Mouse (Mus musculus) midbrain, embryonic 14.5 days (tissue): Measurements from ENCODE around the gene Esrrb. TPM values are rescaled to one million over a fixed set of nuclear protein-coding genes. Genes with fewer than 3 reads are reported as not detected.
A peak's percentile ranks its signal among the peaks of the same experiment; 100 is the strongest.

Experiments
- ATAC-seq: fragments of 200-750 bp; cut with Nextera tagmentation; 2 replicates; pipeline ENCODE4 v1.8.0; 2017; ENCODE audit warnings: moderate number of reproducible peaks, moderate library complexity; ENCODE audit not compliant: low FRiP score, low TSS enrichment
- DNase-seq: peaks from one replicate; pipeline ENCODE4 v3.0.0-alpha.2; 2015
- H3K27ac ChIP-seq: fragments of 300-500 bp; sonication (generic); replicated peaks from 2 replicates; pipeline ENCODE4 v1.5.1; 2014; ENCODE audit warnings: mild to moderate bottlenecking, low read depth, low read length, moderate library complexity
- H3K27me3 ChIP-seq: fragments of 300-500 bp; sonication (generic); 2 replicates; pipeline ENCODE4 v1.6.1; 2014; ENCODE audit warnings: low read length, control low read depth, mixed read lengths; ENCODE audit not compliant: control insufficient read depth, insufficient read depth
- H3K36me3 ChIP-seq: fragments of 300-500 bp; sonication (generic); 2 replicates; pipeline ENCODE4 v1.6.1; 2014; ENCODE audit warnings: low read length, control low read depth; ENCODE audit not compliant: control insufficient read depth, insufficient read depth
- H3K4me1 ChIP-seq: fragments of 300-500 bp; sonication (generic); 2 replicates; pipeline ENCODE4 v1.6.1; 2014; ENCODE audit warnings: mild to moderate bottlenecking, antibody characterized with exemption, low read length, control low read depth; ENCODE audit not compliant: control insufficient read depth, insufficient read depth
- H3K4me2 ChIP-seq: fragments of 300-500 bp; sonication (generic); 2 replicates; pipeline ENCODE4 v1.6.1; 2014; ENCODE audit warnings: mild to moderate bottlenecking, low read length, moderate library complexity
- H3K4me3 ChIP-seq: fragments of 300-500 bp; sonication (generic); replicated peaks from 2 replicates; pipeline ENCODE4 v1.5.1; 2014; ENCODE audit warnings: low read depth, low read length
- H3K9ac ChIP-seq: fragments of 300-500 bp; sonication (generic); replicated peaks from 2 replicates; pipeline ENCODE4 v1.6.1; 2014; ENCODE audit warnings: mild to moderate bottlenecking, low read length, moderate library complexity
- H3K9me3 ChIP-seq: fragments of 300-500 bp; sonication (generic); 2 replicates; pipeline ENCODE4 v1.6.1; 2016; ENCODE audit warnings: low read length, control low read depth, mixed read lengths; ENCODE audit not compliant: control insufficient read depth
- WGBS: fragments of 180-500 bp; shearing (Covaris S2); extraction: QIAGEN DNeasy Blood & Tissue Kit; methylation state at CpG from one replicate; pipeline ENCODE4 v1.1.7; 2014; 5-methylcytosine and 5-hydroxymethylcytosine counted together
- polyA plus RNA-seq: library from polyadenylated mRNA; unstranded; fragments of >200 nt; fragmentation: Nextera tagmentation; extraction: Ambion mirVana; gene quantifications from 2 replicates; pipeline ENCODE4 v1.2.1, GENCODE M21; 2014

Esrrb gene
- polyA plus RNA-seq, 1 experiment from 2014 or later, result 7.3 TPM

DNA sequence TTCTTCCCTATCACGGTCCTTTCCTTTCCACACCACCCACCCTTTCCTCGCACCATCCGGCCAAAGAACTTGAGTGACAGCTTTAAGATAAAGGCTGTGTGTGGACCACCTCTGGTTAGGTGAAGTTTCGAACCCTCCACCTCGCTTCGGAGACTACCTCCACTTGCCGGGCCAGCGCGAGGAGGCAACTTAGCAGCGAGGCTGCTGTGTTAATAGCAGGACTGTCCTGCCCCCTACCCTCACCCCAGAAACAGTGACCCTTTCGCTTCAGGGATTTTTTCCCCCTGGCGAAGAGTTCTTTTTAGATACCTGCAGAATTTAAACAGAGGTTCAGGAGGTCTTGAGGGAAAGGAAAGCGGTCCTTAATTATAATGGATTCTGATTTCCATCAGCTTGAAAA lies 62.2 kb downstream of the Esrrb start:
- Histone ChIP-seq H3K9ac (no peak overlapping the region; the same call in 1 of the 2 replicates), H3K4me2 (peak overlapping the region; percentile 82), H3K36me3 (no peaks in the 10 kb centered on the region), H3K9me3 (no peaks in the 10 kb centered on the region), H3K27ac (no peak overlapping the region), H3K27me3 (peaks cover 39% of the 10 kb centered on the region), H3K4me3 (peak overlapping the region; percentile 49), H3K4me1 (peaks cover 6% of the 10 kb centered on the region; the same call in 1 of the 2 replicates)
- no peak for ATAC-seq
- no peak for DNase-seq
- 3% methylated on average over 13 of the region's 13 CpGs for WGBS

DNA sequence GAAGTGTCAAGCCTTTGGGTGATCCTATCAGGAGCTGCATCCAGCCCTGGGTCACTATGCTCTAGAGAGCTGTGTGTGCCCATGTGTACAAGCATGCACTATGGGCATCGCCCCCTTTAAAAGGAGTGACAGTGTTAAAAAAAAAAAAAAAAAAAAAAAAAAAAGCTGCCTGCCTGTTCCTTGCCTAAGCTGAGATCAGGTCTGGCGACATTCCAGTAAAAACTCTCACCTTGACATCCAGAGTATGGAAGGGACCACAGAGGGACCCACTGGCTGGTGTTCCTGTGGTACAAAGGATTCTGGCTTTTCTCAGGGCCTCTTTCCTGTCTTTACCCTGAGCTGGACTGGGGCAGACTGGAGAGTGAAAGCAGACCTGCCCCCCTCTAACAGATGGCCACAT lies 66.7 kb downstream of the Esrrb start:
- H3K4me3 ChIP-seq, result no peak overlapping the region
- DNase-seq, result no peak
- no peak overlapping the region for H3K4me2 ChIP-seq
- no peaks in the 10 kb centered on the region for H3K9me3 ChIP-seq
- H3K27me3 ChIP-seq, result peaks cover 24% of the 10 kb centered on the region
- no peaks in the 10 kb centered on the region for H3K4me1 ChIP-seq
- H3K9ac ChIP-seq, result no peak overlapping the region
- no peak overlapping the region for H3K27ac ChIP-seq
- ATAC-seq, result no peak
- H3K36me3 ChIP-seq, result no peaks in the 10 kb centered on the region
- WGBS, result 71% methylated on average over 2 of the region's 2 CpGs

DNA sequence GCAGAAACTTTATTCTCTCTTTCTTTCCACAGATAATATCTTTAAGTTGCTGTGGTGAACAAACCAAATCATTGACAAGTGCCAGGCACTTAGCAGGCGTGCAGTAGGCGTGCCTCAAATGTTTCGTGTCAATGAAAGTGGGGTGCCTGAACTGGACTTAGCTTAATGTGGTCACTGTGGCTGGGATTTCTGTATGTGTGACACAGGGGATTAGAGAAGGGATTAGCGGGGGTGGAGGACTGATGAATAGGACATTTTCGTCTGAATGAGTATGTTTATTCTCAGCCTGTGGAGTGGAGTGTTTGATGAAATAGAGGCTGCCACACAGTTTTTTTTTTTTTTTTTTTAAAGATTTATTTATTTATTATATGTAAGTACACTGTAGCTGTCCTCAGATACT lies 70.8 kb downstream of the Esrrb start:
- ATAC-seq, result no peak
- Histone ChIP-seq H3K4me1 (peaks cover 6% of the 10 kb centered on the region; the same call in 1 of the 2 replicates), H3K4me2 (no peak overlapping the region), H3K9ac (no peak overlapping the region), H3K9me3 (no peaks in the 10 kb centered on the region), H3K36me3 (no peaks in the 10 kb centered on the region), H3K27me3 (peaks cover 5% of the 10 kb centered on the region; the same call in 1 of the 2 replicates), H3K4me3 (no peak overlapping the region), H3K27ac (no peak overlapping the region)
- no peak for DNase-seq
- WGBS, result 23% methylated on average over 5 of the region's 5 CpGs

DNA sequence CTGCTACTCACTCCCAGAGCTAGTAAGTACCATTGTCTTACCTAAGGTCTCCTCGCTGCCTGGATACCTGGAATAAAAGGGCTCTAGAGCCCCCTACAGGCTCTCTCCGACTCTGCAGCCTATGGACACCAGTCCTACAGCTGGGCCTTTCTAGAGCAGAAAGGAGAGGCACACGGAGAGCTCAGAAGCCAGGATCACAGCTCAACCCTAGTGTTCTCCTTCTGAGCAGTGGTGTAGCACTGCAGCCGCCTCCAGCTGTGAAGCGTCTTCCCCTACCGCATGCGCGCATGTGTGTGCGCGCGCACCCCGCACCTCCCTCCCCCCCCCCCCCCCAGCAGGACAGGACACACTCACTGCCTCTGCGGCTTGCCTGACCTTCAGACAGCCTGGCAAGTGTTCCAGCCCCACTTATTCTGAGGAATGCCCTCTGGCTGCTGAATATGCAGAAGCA lies 72.5 kb downstream of the Esrrb start:
- Histone ChIP-seq H3K36me3 (no peaks in the 10 kb centered on the region), H3K9ac (peak overlapping the region; percentile 34; the same call in 1 of the 2 replicates), H3K4me2 (peak overlapping the region; percentile 47), H3K4me3 (0 out of 2 replicates have a peak overlapping the region, but pooled peaks have one; percentile 15), H3K27me3 (peaks cover 5% of the 10 kb centered on the region; the same call in 1 of the 2 replicates), H3K9me3 (no peaks in the 10 kb centered on the region), H3K4me1 (peaks cover 6% of the 10 kb centered on the region; the same call in 1 of the 2 replicates), H3K27ac (peak overlapping the region; percentile 10; the same call in 1 of the 2 replicates)
- 2% methylated on average over 11 of the region's 13 CpGs for WGBS
- DNase-seq (peak; percentile 91), ATAC-seq (peak; percentile 70)

DNA sequence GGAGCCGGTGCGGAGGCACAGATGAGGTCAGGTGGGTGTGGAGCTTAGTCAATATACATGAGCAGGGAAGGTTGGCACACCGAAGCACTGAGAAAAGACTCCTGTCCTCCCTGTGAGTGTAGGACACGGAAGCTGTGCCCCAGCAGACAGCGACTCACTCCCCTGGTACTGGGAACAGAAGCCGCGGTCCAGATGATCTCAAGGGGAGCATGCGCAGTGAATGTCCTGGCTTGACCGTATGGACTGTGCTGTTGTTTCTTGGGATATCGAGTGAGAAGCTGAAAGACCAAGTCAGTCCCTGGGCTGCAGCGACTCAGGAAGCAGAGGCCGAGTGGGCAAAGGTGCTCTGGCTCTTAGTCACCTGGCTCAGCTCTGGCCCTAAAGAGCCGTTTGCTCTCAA lies 74.7 kb downstream of the Esrrb start:
- Histone ChIP-seq H3K4me1 (peaks cover 6% of the 10 kb centered on the region; the same call in 1 of the 2 replicates), H3K9ac (no peak overlapping the region), H3K4me3 (no peak overlapping the region), H3K9me3 (no peaks in the 10 kb centered on the region), H3K4me2 (no peak overlapping the region), H3K36me3 (no peaks in the 10 kb centered on the region), H3K27ac (no peak overlapping the region), H3K27me3 (no peaks in the 10 kb centered on the region)
- ATAC-seq (no peak), DNase-seq (no peak)
- 88% methylated on average over 13 of the region's 13 CpGs for WGBS

DNA sequence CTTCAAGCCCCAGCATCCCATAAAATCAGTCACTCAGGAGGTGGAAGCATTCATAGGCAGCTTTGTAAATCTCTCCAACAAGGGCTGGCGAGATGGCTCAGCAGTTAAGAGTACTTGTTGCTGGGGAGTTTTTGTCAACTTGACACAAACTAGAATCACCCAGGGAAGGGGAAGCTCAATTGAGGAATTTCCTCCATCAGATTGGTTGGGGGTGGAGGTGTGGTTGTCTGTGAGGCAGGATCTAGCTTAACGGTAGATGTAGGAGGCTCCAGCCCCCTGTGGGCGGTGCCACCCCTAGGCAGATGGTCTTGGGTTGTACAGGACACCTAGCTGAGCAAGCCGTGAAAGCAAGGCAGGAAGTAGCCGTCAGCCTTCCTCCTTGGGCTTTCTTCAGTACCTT lies 89.9 kb downstream of the Esrrb start:
- H3K36me3 ChIP-seq, result no peaks in the 10 kb centered on the region
- no peak overlapping the region for H3K4me2 ChIP-seq
- ATAC-seq (no peak), DNase-seq (no peak)
- 89% methylated on average over 5 of the region's 5 CpGs for WGBS
- no peak overlapping the region for H3K9ac ChIP-seq
- no peaks in the 10 kb centered on the region for H3K9me3 ChIP-seq
- H3K27ac ChIP-seq, result no peak overlapping the region
- no peaks in the 10 kb centered on the region for H3K27me3 ChIP-seq
- no peaks in the 10 kb centered on the region for H3K4me1 ChIP-seq
- no peak overlapping the region for H3K4me3 ChIP-seq

DNA sequence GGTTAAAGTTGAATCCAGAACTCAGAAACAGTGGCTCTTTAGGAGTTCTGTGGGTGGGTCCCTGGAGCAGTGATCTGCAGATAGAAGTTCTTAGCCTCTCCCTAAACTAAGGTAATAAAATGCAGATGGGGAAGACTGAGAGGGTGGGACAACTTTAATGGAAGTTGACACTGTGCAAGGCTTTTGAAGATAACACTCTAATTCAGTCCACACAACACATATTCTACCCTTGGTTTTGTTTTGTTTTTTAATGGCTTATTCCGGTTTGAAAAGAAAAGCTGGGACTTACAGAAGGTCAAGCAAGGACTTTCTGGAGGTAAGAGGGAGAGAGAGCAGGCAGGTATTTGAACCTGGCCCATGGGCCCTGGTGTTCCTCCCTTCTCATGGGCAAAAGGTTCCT lies 94.1 kb downstream of the Esrrb start:
- no peaks in the 10 kb centered on the region for H3K27me3 ChIP-seq
- H3K36me3 ChIP-seq, result no peaks in the 10 kb centered on the region
- ATAC-seq (no peak), DNase-seq (no peak)
- H3K4me1 ChIP-seq, result no peaks in the 10 kb centered on the region
- no peak overlapping the region for H3K4me3 ChIP-seq
- no peak overlapping the region for H3K9ac ChIP-seq
- no peak overlapping the region for H3K4me2 ChIP-seq
- no peaks in the 10 kb centered on the region for H3K9me3 ChIP-seq
- no peak overlapping the region for H3K27ac ChIP-seq
- 84% methylated on average over 1 of the region's 1 CpGs for WGBS

DNA sequence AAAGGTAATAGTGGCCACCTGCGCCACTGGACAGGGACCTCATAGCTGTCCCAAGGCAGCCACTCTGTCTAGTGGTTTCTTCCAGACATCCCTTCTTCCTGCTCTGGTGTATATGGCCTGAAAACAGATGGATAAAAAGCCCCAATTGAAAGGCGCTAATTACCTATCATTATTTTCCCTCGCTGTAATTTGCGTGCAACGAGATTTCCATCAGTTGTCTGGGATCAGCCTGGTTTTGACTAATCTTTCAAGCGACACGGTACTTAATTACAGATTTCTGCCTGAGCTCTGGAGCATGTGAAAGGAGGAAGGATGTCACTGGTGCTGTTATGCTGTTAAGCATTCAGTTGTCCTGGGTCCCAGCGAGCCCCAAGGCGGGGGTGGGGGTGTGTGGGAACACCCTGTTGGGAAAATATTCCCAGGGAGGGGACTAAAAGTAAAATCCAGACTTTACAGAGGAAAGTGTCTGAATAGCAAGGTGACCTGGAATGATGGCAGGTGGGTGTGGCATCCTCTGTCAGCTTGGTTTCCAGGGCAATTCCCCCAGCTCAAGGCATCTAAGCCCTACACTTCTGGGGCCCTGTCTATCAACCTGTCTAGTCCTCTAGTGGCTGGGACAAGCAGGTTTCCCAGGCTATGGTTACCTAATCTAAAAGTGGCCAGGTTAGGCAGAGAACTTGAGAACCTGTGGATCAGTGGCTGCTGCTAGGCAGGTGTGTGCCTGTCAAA lies 102.0 kb downstream of the Esrrb start:
- Histone ChIP-seq H3K4me1 (no peaks in the 10 kb centered on the region), H3K27ac (no peak overlapping the region), H3K9me3 (no peaks in the 10 kb centered on the region), H3K4me2 (no peak overlapping the region), H3K36me3 (no peaks in the 10 kb centered on the region), H3K9ac (no peak overlapping the region), H3K4me3 (no peak overlapping the region), H3K27me3 (no peaks in the 10 kb centered on the region)
- ATAC-seq (no peak), DNase-seq (peak; percentile 10)
- 64% methylated on average over 9 of the region's 9 CpGs for WGBS

DNA sequence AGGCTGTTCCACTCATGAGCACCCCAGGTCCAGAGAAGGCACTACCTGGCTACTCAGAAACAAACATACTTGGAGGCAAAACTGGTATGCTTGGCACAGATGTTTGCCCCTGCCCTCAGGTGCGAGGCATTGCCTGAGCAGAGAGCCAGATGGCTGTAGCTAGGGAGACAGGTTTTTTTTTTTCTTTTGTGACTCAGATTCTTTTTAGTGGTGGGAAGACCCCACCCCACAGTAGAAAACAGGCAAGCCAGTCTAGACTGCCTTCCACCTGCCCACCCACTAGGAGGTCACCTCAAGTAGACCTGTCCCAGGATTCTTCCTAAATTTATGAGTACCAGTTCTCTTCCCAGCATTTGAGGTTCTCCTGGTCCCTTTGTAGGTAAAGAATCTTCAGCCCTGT lies 103.5 kb downstream of the Esrrb start:
- no peak overlapping the region for H3K4me3 ChIP-seq
- H3K27ac ChIP-seq, result no peak overlapping the region
- ATAC-seq (no peak), DNase-seq (no peak)
- no peaks in the 10 kb centered on the region for H3K36me3 ChIP-seq
- no peaks in the 10 kb centered on the region for H3K4me1 ChIP-seq
- H3K4me2 ChIP-seq, result no peak overlapping the region
- H3K9me3 ChIP-seq, result no peaks in the 10 kb centered on the region
- 87% methylated on average over 1 of the region's 1 CpGs for WGBS
- no peak overlapping the region for H3K9ac ChIP-seq
- H3K27me3 ChIP-seq, result no peaks in the 10 kb centered on the region
